Mouse (Mus musculus) kidney, adult 2 months (tissue): ENCODE measurements at regions not wholly inside any gene's neighbourhood (a gene's known extent, or its start where the extent isn't known, plus 50 kb on each side); places are given as distances from the start of the nearest gene placed in this dataset.

Experiments
- DNase-seq: peaks from one replicate; pipeline ENCODE4 v3.0.0; 2021
- H3K27ac ChIP-seq: fragments of 200-500 bp; 2 replicates; pipeline ENCODE4 v1.5.1; 2012; ENCODE audit warnings: low read depth, low read length, control low read depth, inconsistent platforms; ENCODE audit not compliant: insufficient read depth
- H3K27me3 ChIP-seq: fragments of 200-500 bp; replicated peaks from 2 replicates; pipeline ENCODE4 v1.6.1; 2012; ENCODE audit warnings: mild to moderate bottlenecking, moderate library complexity, low read length, inconsistent platforms; ENCODE audit not compliant: control insufficient read depth, insufficient read depth
- H3K36me3 ChIP-seq: fragments of 200-500 bp; 2 replicates; pipeline ENCODE4 v1.6.1; 2012; ENCODE audit warnings: mild to moderate bottlenecking, moderate library complexity, low read length, inconsistent platforms; ENCODE audit not compliant: control insufficient read depth, insufficient read depth
- H3K4me1 ChIP-seq: fragments of 200-500 bp; 2 replicates; pipeline ENCODE4 v1.6.1; 2011; ENCODE audit warnings: low read length; ENCODE audit not compliant: control insufficient read depth, insufficient read depth
- H3K4me3 ChIP-seq: fragments of 200-500 bp; 2 replicates; pipeline ENCODE4 v1.5.1; 2011; ENCODE audit warnings: mild to moderate bottlenecking, low read depth, low read length, control low read depth; ENCODE audit not compliant: insufficient read depth
- CTCF ChIP-seq: fragments of 200-500 bp; conservative IDR thresholded peaks from 2 replicates; pipeline ENCODE4 v1.5.1; 2011; ENCODE audit warnings: low read depth, mild to moderate bottlenecking, control low read depth, low read length, moderate library complexity, mixed read lengths; ENCODE audit not compliant: insufficient read depth, insufficient read length
- POLR2A ChIP-seq: fragments of 200-500 bp; IDR thresholded peaks from one replicate; pipeline ENCODE4 v1.6.1; 2011; ENCODE audit warnings: low read depth, low read length, control low read depth
- WGBS: fragments of 180-500 bp; shearing (Covaris S2); methylation state at CpG from one replicate; pipeline ENCODE4 v1.1.7; 2018; 5-methylcytosine and 5-hydroxymethylcytosine counted together

DNA sequence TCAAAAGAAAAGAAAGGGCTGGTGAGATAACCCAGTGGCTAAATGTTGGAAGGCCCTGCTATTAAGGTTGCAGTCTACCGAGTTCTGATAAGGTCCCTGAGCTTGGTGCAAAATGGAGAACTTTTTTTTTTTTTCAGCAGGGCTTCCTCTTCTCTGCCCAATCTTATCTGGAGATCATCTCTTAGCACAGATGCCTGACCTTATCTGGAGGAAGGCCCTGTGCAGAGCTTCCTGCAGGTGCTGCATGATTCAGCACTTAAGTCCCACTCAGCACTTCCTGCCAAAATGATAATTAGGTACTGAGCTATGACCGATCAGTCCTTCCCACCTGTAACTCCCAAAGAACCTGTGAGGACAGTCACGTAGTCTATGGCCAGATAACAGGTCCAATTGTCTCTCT is 71.9 kb upstream of the Rpl10-ps3 start:
- Histone ChIP-seq H3K27ac (no peak overlapping the region; the same call in 1 of the 2 replicates), H3K27me3 (no peaks in the 10 kb centered on the region), H3K36me3 (no peaks in the 10 kb centered on the region), H3K4me1 (no peaks in the 10 kb centered on the region), H3K4me3 (no peak overlapping the region)
- TF ChIP-seq CTCF (no peak), POLR2A (no peak)
- peak; percentile 56 for DNase-seq
- 61% methylated on average over 3 of the region's 3 CpGs for WGBS

DNA sequence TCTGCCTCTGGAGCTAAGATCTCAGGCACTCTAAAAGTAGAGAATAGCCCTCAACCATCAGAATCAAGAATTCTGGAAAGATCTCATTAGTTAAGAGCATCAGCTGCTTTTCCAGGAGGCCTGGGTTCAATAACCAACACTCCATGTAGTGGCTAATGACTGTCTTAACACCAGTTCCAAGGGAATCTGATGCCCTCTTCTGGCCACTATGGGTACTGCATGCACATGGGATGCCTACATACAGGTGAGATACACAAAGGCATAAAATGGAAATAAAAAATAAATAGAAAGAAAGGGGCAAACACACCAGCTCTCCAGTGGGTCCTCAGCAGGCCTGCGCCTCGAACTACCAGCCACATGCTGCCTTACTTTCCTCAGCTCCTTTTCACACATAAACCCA is 73.3 kb upstream of the Plet1 start:
- Histone ChIP-seq H3K36me3 (no peaks in the 10 kb centered on the region), H3K27me3 (no peaks in the 10 kb centered on the region), H3K27ac (no peak overlapping the region), H3K4me1 (no peaks in the 10 kb centered on the region), H3K4me3 (no peak overlapping the region)
- WGBS: 99% methylated on average over 2 of the region's 2 CpGs
- DNase-seq: no peak
- TF ChIP-seq POLR2A: no peak
- no peak; the same call in 1 of the 2 replicates for TF ChIP-seq CTCF

DNA sequence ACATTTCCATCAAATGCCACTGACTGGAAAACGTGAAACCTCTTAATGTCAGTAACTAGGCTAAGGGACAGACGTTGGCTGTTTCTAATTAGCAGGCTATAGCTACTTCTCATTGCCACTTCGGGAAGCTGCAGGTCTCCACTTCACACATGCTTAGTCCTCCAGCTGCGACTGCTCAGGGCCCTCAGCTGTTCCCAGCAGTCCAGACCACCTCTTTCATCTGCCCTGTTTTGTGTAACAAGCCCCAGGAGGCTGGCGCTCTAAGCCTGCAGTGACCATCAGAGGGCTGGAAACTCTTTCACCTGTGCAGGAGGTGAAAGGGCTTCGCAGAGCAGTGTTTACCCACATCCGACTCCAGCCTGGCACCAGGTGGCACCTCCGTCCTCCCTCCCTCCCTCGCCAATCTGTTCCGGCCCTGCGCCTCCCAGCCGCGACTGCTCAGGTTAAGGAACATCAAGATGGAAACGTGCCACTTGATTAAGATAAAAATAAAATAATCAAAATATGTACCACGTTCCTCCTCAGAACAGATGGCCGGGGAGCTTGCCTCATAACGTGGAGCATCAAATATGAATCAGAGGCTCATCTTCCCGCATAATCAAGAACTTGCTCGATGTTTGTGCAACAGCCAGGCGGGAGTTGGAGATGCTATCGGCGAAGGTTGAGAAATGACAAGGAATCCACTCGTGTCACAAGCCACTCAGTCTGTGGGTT is 72.6 kb upstream of the Plet1 start:
- 75% methylated on average over 23 of the region's 23 CpGs for WGBS
- no peak for DNase-seq
- H3K4me1 ChIP-seq: no peaks in the 10 kb centered on the region
- H3K27ac ChIP-seq: no peak overlapping the region
- no peaks in the 10 kb centered on the region for H3K27me3 ChIP-seq
- TF ChIP-seq CTCF (no peak), POLR2A (no peak)
- H3K36me3 ChIP-seq: no peaks in the 10 kb centered on the region
- no peak overlapping the region for H3K4me3 ChIP-seq

DNA sequence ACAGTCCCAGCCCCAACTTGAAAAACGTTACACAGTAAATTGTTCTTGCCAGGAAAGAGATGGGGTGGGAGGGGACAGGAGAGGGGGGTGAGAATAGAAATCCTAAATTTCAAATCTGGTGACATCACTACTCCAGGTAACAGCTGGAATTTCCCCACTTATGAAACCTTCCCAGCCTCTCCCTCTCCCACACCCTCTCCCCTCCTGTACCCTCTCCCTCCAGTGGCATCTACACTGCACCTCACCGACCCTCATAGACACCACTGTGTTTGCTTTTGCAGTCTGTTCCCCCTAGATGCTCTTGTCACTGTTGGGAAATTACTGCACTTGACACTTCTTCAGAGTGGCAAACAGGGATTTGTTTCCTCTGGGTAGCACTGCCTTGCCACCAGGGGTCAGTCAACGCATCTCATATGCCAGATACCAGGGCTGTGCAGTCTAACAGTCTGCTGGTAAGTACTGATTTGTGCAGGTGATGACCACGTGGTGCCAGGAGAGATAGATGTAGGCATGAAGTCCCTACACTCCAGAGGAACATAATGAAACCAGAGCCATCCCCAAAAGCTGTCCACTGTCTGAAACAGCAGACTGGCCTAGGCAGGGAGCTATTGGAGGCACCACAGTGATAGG is 68.3 kb upstream of the Plet1 start:
- Histone ChIP-seq H3K4me3 (no peak overlapping the region), H3K4me1 (no peaks in the 10 kb centered on the region), H3K27me3 (no peaks in the 10 kb centered on the region), H3K27ac (no peak overlapping the region), H3K36me3 (no peaks in the 10 kb centered on the region)
- WGBS: 22% methylated on average over 4 of the region's 4 CpGs
- TF ChIP-seq CTCF: peak; percentile 54; the same call in 1 of the 2 replicates
- no peak for TF ChIP-seq POLR2A
- no peak for DNase-seq

DNA sequence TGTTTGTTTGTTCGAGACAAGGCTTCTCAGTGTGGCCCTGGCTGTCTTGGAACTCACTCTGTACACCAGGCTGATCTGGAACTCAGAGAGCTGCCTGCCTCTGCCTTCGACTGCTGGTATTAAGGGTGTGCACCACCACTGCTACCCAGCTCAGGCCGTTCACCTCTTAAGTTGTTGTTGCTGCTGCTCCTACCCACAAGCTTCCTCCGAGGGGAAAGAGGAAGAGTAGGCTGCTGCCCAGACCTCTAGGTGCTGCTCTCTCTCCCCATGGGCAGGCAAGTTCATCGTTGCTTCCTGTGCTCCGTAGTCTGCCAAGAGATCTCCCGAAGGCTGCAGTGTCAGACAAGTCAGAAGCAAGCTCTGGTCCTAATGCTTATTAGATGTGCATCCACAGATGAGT is 64.2 kb upstream of the Plet1 start:
- H3K27ac ChIP-seq: no peak overlapping the region
- no peak for TF ChIP-seq CTCF
- no peak for TF ChIP-seq POLR2A
- no peak for DNase-seq
- no peak overlapping the region for H3K4me3 ChIP-seq
- no peaks in the 10 kb centered on the region for H3K4me1 ChIP-seq
- no peaks in the 10 kb centered on the region for H3K36me3 ChIP-seq
- H3K27me3 ChIP-seq: no peaks in the 10 kb centered on the region
- 70% methylated on average over 7 of the region's 7 CpGs for WGBS

DNA sequence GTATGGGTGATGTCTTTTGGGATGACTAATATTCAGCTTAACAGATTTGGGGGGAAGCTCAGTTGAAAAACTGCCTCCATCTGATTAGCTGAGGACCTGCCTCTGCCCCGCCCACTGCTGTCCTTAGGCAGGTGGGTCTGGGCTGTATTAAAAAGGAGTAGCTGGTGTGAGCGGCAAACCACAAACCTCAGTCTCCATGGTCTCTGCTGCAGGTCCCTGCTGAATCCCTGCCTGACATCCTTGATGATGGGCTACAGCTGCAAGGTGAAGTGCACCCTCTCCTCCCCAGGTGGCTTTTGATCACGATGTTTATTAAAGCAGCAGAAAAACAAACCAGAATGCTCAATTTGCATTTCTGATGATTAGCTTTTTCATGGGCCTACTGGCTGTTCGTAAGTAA is 60.8 kb upstream of the Plet1 start:
- Histone ChIP-seq H3K27me3 (no peaks in the 10 kb centered on the region), H3K4me1 (0 out of 2 replicates have a peak, but pooled peaks cover 3% of the 10 kb centered on the region), H3K27ac (no peak overlapping the region)

DNA sequence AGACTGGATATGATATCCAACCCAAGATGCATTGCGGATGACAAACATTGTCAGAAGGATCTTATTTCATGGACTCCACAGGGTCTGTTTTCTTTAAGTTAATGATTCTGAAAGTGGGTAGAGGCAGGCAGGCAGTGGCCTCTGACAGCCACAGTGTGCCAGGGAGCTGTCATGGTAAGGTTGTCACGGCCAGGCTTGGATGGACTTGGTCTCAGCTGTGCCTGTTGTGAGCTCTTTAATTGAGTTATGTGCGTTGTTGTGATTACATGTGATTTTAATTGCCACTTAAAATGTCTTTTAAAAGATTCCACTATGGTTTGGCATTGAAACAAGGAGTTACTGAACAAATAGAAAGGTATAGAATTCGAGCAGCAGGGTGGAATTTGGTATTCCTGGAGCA is 60.3 kb upstream of the Plet1 start:
- TF ChIP-seq POLR2A: no peak
- WGBS: 58% methylated on average over 4 of the region's 4 CpGs
- Histone ChIP-seq H3K4me1 (0 out of 2 replicates have a peak, but pooled peaks cover 3% of the 10 kb centered on the region), H3K27me3 (no peaks in the 10 kb centered on the region), H3K4me3 (no peak overlapping the region), H3K27ac (no peak overlapping the region), H3K36me3 (no peaks in the 10 kb centered on the region)
- no peak for DNase-seq

More for the DNA sequence above, 60.8 kb upstream of the Plet1 start:
- Histone ChIP-seq H3K36me3 (no peaks in the 10 kb centered on the region), H3K4me3 (no peak overlapping the region)
- 65% methylated on average over 4 of the region's 4 CpGs for WGBS
- no peak for TF ChIP-seq CTCF
- TF ChIP-seq POLR2A: no peak
- no peak for DNase-seq
